Mouse (Mus musculus): ENCODE data around the gene Pkn3.

DNA sequence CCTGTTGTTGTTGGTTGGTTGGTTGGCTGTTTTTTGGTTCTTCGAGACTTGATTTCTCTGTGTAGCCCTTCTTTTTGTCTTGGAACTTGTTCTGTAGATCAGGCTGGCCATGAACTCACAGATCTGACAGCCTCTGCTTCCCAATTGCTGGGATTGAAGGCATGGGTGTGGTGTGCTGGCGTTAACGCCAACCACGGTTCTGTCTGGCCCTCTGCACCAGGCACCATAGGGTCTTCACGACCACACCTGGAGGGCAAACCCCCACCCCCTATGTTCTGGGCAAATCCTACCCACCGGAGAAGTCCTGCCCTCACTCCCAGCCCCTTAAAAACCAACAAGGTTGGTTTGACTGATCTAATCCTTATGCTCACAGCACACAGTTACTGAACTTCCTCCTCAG, 525 bp upstream of the Pkn3 start:
- TF ChIP-seq CTCF (IDR thresholded peaks at IDR 0.05) (no peak), EP300 (IDR thresholded peaks at IDR 0.05; ENCODE audit: insufficient read depth, low read depth, low read length) (no peak)

Measured in heart, adult 2 months (tissue).